Mouse (Mus musculus) cortical plate, adult 2 months (tissue): ENCODE results near the gene Vim.

Experiments used
- CTCF ChIP-seq: fragments of 200-500 bp; IDR thresholded peaks from 2 replicates; pipeline ENCODE4 v1.5.1; 2011; ENCODE audit warnings: mild to moderate bottlenecking, control low read depth, low read length; ENCODE audit not compliant: insufficient read depth; ENCODE audit errors: extremely low read depth
- POLR2A ChIP-seq: fragments of 200-500 bp; IDR thresholded peaks from 2 replicates; pipeline ENCODE4 v1.6.1; 2011; ENCODE audit warnings: mild to moderate bottlenecking, low read length, control low read depth; ENCODE audit not compliant: insufficient read depth; ENCODE audit errors: extremely low read depth

DNA sequence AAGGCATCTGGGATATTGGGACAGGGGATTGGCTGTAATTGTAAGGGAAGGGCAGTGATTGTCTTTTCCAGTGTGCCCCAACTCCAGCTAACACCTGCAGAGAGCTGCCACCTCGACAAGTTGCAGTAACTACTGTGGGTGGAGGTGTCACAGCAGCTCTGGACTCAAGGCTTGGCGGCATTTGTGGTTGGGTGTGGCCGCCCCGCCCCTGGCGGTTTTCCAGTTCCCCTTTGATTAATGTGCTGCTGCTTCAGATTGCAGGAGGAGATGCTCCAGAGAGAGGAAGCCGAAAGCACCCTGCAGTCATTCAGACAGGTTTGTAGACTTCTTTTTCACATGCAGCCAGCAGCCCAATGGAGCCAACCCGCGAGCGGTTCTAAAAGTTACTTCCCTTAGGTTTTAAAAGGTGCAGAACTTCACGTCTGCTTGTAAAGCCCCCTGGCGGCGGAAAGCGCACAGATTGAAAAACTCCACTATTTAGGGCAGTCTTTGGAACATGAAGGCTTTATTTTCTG is 1.6 kb downstream of the Vim start:
- TF ChIP-seq POLR2A (no peak), CTCF (peak; percentile 46)
